Mouse (Mus musculus) thymus, adult 2 months (tissue): ENCODE results near the gene Icos. TPM values are rescaled to one million over a fixed set of nuclear protein-coding genes. Genes with fewer than 3 reads are reported as not detected.

Source experiments
- DNase-seq: peaks from one replicate; pipeline ENCODE4 v3.0.0; 2021
- H3K27ac ChIP-seq: fragments of 200-500 bp; 2 replicates; pipeline ENCODE4 v1.5.1; 2012; ENCODE audit warnings: low read length, control low read depth; ENCODE audit not compliant: control insufficient read depth, insufficient read depth
- H3K27me3 ChIP-seq: fragments of 200-500 bp; 2 replicates; pipeline ENCODE4 v1.6.1; 2012; ENCODE audit warnings: mild to moderate bottlenecking, low read length, moderate library complexity, mixed read lengths; ENCODE audit not compliant: control insufficient read depth, insufficient read depth
- H3K36me3 ChIP-seq: fragments of 200-500 bp; 2 replicates; pipeline ENCODE4 v1.6.1; 2012; ENCODE audit warnings: mild to moderate bottlenecking, low read length, moderate library complexity; ENCODE audit not compliant: control insufficient read depth, insufficient read depth
- H3K4me1 ChIP-seq: fragments of 200-500 bp; replicated peaks from 2 replicates; pipeline ENCODE4 v1.6.1; 2012; ENCODE audit warnings: low read length; ENCODE audit not compliant: control insufficient read depth, insufficient read depth
- H3K4me3 ChIP-seq: fragments of 200-500 bp; 2 replicates; pipeline ENCODE4 v1.5.1; 2012; ENCODE audit warnings: mild to moderate bottlenecking, low read length, control low read depth, moderate library complexity; ENCODE audit not compliant: control insufficient read depth, insufficient read depth
- CTCF ChIP-seq: fragments of 200-500 bp; IDR thresholded peaks from 2 replicates; pipeline ENCODE4 v1.5.1; 2012; ENCODE audit warnings: mild to moderate bottlenecking, control low read depth, low read length, moderate library complexity, borderline replicate concordance; ENCODE audit not compliant: control insufficient read depth, poor library complexity, insufficient read depth; ENCODE audit errors: extremely low read depth
- POLR2A ChIP-seq: fragments of 200-500 bp; IDR thresholded peaks from 2 replicates; pipeline ENCODE4 v1.6.1; 2012; ENCODE audit warnings: mild to moderate bottlenecking, low read length, control low read depth, moderate library complexity; ENCODE audit not compliant: control insufficient read depth, poor library complexity, insufficient read depth; ENCODE audit errors: extremely low read depth
- WGBS: fragments of 180-500 bp; shearing (Covaris S2); methylation state at CpG from one replicate; pipeline ENCODE4 v1.1.7; 2018; 5-methylcytosine and 5-hydroxymethylcytosine counted together
- polyA plus RNA-seq: library from polyadenylated mRNA; depleted of rRNA; stranded (reverse); fragments of >200 nt; gene quantifications from 2 replicates; pipeline ENCODE4 v1.2.3, GENCODE M21; 2012

The Icos gene
- polyA plus RNA-seq, 1 experiment = 8.9 TPM

DNA sequence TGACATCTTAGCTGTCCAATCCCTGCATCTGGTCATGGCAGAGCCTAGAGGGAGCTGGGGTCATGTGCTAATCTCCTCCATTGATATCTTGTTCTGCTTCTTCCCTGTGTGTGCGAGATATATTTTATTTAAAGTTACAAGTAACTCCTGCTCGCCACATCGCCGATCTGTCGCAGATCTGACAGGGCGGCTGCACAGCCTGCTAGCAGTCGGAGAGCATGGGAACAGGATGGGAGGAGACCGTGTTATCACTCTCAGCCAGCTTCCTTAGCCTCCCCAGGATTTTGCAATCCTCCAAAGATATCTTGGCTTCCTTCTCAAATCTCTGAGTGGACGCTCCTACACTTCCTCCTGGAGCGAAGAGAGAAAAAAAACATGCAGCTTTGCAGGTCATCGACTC, 17.3 kb upstream of the Icos start:
- DNase-seq = no peak
- H3K27ac ChIP-seq = no peak overlapping the region
- H3K27me3 ChIP-seq = no peaks in the 10 kb centered on the region
- no peak for TF ChIP-seq POLR2A
- TF ChIP-seq CTCF = no peak
- 24% methylated on average over 11 of the region's 11 CpGs for WGBS
- H3K36me3 ChIP-seq = no peaks in the 10 kb centered on the region
- H3K4me3 ChIP-seq = no peak overlapping the region
- H3K4me1 ChIP-seq = 0 out of 2 replicates have a peak, but pooled peaks cover 3% of the 10 kb centered on the region

DNA sequence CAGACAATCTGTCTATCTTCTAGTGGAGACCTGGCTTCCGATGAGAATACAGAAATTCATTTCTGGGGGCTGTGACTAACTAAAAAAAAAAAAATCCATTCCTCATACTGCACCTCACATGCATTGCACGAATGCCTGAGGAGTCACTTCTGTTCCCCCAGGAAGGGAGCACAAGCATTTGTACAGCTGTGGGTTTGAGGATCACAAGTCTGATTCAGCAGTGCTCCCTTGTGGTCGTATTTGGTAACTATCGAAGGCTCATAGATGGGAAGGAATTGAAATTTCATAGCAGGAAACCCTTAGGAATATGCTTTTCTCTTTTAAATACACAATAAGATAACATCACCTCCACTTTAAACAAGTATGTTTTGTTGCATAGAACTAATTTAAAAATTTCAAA, 16.6 kb upstream of the Icos start:
- Histone ChIP-seq H3K27ac (no peak overlapping the region), H3K4me1 (0 out of 2 replicates have a peak, but pooled peaks cover 3% of the 10 kb centered on the region), H3K27me3 (no peaks in the 10 kb centered on the region), H3K36me3 (no peaks in the 10 kb centered on the region), H3K4me3 (no peak overlapping the region)
- TF ChIP-seq CTCF = no peak
- no peak for TF ChIP-seq POLR2A
- WGBS = 9% methylated on average over 4 of the region's 4 CpGs
- DNase-seq = peak; percentile 69

DNA sequence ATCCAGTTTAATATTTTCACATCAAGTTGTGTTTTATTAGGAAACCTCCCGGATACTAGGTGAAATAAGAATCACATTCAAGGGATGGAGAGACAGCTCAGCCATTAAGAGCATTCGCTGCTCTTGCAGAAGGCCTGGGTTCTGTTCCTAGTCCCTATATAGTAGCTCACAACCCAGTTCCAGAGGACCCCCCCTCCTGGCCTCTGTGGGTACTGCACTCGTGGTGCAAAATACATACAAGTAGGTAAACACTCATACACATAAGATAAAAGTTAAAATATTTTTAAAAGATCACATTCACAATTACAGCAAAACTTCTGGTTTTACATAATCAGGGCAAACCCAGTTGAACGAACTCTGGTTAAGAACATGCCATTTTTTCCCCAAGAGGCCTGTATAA, 15.6 kb upstream of the Icos start:
- DNase-seq = no peak
- 93% methylated on average over 4 of the region's 4 CpGs for whole genome bisulfite sequencing
- TF ChIP-seq POLR2A (no peak), CTCF (no peak)

DNA sequence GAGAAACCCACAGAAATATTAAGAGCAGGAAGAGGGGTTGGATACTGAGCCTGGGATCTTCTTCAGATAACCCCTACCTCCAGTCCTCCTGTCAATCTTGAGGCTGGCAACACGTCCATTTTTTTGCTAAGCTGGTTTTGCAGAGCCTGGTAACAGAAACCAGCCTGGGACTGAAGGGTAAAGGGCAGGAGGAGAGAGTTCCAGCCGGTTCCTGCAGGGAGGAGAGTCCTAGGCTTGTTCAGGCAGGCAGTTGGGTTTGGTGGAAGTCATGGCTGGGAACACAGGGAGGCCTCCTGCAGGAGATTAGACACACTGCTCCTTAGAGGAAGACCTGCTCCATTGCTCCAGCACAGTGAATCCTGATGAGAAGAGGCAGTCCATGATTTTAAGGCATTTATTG, 10.2 kb upstream of the Icos start:
- Histone ChIP-seq H3K27me3 (no peaks in the 10 kb centered on the region), H3K27ac (no peak overlapping the region), H3K4me3 (no peak overlapping the region), H3K36me3 (no peaks in the 10 kb centered on the region), H3K4me1 (no peaks in the 10 kb centered on the region)
- no peak for TF ChIP-seq POLR2A
- no peak for TF ChIP-seq CTCF
- no peak for DNase-seq
- 89% methylated on average over 2 of the region's 2 CpGs for WGBS

More for the DNA sequence above, 15.6 kb upstream of the Icos start:
- H3K4me3 ChIP-seq = no peak overlapping the region
- no peaks in the 10 kb centered on the region for H3K27me3 ChIP-seq
- 0 out of 2 replicates have a peak, but pooled peaks cover 3% of the 10 kb centered on the region for H3K4me1 ChIP-seq
- H3K27ac ChIP-seq = no peak overlapping the region
- no peaks in the 10 kb centered on the region for H3K36me3 ChIP-seq

DNA sequence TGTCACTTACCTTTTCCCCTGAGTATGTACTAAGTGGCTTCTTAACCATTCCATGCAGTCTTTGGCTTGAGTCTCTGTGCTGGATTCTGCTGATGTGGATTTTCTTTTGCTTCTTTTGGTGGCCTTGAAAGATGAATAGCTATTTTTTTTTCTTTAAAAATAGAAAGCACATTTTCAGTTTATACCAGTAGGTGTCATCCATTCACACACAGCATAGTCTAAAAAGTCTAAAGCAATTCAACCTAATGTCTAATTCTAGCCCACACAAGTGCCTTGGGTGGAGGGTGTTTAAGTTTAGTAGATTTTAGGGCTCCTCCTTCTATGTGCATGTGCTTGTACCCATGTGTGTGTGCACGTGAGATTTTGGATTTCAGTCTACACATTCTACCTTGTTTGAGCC, 6.9 kb upstream of the Icos start:
- 60% methylated on average over 1 of the region's 1 CpGs for WGBS
- peaks cover 6% of the 10 kb centered on the region for H3K4me1 ChIP-seq
- H3K27ac ChIP-seq = no peak overlapping the region
- H3K4me3 ChIP-seq = no peak overlapping the region
- no peaks in the 10 kb centered on the region for H3K27me3 ChIP-seq
- TF ChIP-seq CTCF (no peak), POLR2A (no peak)
- H3K36me3 ChIP-seq = no peaks in the 10 kb centered on the region
- DNase-seq = no peak

DNA sequence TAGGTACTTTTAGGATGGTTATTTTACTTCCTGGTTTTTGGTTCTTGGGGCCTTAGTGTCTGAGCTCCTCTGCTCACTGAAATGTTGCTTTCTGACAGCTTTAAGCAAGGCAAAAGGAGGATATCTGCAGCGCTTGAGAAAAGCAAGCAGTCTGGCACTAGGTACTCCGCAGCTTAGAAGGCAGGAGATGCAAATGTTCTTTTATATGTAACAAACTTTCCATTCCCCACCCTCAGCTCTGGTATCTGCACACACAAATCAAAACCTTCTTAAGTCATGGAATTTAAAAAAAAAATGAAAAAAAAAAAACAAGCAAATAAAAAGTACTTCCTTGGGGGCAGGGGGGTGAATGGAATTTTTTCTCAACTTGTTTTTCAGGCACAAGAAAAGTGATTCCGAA, 3.5 kb upstream of the Icos start:
- peaks cover 9% of the 10 kb centered on the region for H3K4me1 ChIP-seq
- no peak overlapping the region for H3K4me3 ChIP-seq
- no peak for DNase-seq
- no peak for TF ChIP-seq CTCF
- no peak for TF ChIP-seq POLR2A
- no peaks in the 10 kb centered on the region for H3K27me3 ChIP-seq
- H3K27ac ChIP-seq = 0 out of 2 replicates have a peak overlapping the region, but pooled peaks have one; percentile 67
- H3K36me3 ChIP-seq = no peaks in the 10 kb centered on the region
- WGBS = 79% methylated on average over 3 of the region's 3 CpGs

DNA sequence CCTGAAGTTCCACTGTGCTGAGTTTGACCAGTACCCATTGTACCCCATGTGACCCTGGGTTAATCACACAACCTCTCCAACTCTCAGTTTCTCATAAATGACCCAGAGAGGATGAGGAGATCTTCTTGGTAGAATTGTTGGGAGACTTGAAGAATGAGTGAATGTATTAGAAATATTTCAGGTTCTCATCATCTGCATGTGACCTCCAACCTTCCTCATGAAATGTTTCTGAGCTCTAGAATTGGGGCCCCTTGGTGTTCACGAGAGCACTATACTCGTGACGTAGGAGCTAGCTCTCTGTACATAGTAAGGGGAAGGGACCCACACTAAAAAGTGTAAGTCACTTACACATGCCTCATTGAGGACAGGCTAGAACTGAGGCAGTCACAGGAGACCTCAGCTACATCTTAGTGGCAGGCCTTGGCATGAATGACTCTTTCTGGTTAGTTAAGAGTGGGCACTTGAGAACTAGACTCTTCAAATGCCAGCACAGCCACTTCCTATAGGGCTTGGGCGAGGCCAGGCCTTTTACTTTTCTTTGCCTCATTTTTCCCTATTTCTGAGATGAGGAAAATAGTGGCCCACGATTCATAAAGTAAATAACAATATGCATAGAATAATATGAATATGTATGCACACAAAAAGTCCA, 2.0 kb upstream of the Icos start:
- Histone ChIP-seq H3K4me1 (peaks cover 13% of the 10 kb centered on the region), H3K27ac (no peak overlapping the region), H3K4me3 (no peak overlapping the region), H3K27me3 (no peaks in the 10 kb centered on the region), H3K36me3 (no peaks in the 10 kb centered on the region)
- WGBS = 96% methylated on average over 5 of the region's 5 CpGs
- TF ChIP-seq POLR2A (no peak), CTCF (no peak)
- no peak for DNase-seq
